Mouse (Mus musculus): ENCODE measurements around the gene Nr2c2. TPM values are rescaled to one million over a fixed set of nuclear protein-coding genes. Genes with fewer than 3 reads are reported as not detected.

Gene Nr2c2
- total and polyA plus RNA-seq, 3 experiments = 12.2 to 14.3 (median 12.4) TPM

DNA sequence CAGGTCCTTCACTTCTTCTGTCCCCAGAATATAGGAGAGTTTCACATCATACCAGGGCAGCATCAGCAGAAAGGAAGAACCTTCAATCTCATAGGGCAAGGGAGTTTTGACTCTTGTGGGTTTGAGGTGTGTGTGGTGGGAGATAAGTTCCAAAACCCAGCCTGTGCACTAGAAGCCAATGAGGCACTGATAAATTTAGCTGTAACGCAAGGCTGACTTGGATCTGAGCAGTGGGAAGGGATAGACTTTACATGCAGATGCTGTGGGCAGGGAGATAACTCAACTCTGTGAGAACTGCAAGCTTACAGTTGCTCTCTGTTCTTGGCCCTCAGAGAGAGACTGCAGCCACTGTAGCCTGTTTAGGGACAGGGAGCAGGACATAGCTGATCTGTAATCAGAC is 48.3 kb upstream of the Nr2c2 start:
- no peak for DNase-seq (ENCODE audit: extremely low read depth)
- Histone ChIP-seq H3K4me3 (replicated peaks in 1 of 3; ENCODE audit: low read depth in 2 of 3, low read length in 2 of 3, poor library complexity in 1 of 3) (no peak overlapping the region), H3K27ac (ENCODE audit: insufficient read depth, low read depth) (no peak overlapping the region), H3K79me2 (replicated peaks; ENCODE audit: control insufficient read depth, extremely low read depth, insufficient read depth, poor library complexity, severe bottlenecking) (no peaks in the 10 kb centered on the region), H3K4me1 (ENCODE audit: control insufficient read depth in 1 of 2, insufficient read depth in 2 of 2) (no peaks in the 10 kb centered on the region), H3K27me3 (replicated peaks) (peaks cover 67% of the 10 kb centered on the region), H3K4me2 (ENCODE audit: insufficient read depth, low read depth, poor library complexity, severe bottlenecking) (no peak overlapping the region), H3K36me3 (replicated peaks in 1 of 2; ENCODE audit: control insufficient read depth in 1 of 2, insufficient read depth in 1 of 2, low read length in 1 of 2) (no peaks in the 10 kb centered on the region), H3K9ac (ENCODE audit: insufficient read depth, low read depth) (no peak overlapping the region), H3K9me3 (replicated peaks; ENCODE audit: low read length) (no peaks in the 10 kb centered on the region)
- TF ChIP-seq ELF1 (IDR thresholded peaks at IDR 0.05; ENCODE audit: low read depth, low read length) (no peak), MEF2A (IDR thresholded peaks at IDR 0.05; ENCODE audit: borderline replicate concordance, low read depth, low read length) (no peak), NRF1 (IDR thresholded peaks at IDR 0.05; ENCODE audit: low read depth, low read length) (no peak), PAX5 (IDR thresholded peaks at IDR 0.05; ENCODE audit: low read length) (no peak), KAT2A (IDR thresholded peaks at IDR 0.05; ENCODE audit: insufficient replicate concordance, low read length) (no peak), CHD2 (IDR thresholded peaks at IDR 0.05; ENCODE audit: low read length) (no peak), MAFK (IDR thresholded peaks at IDR 0.05; ENCODE audit: insufficient replicate concordance, low read length) (no peak), ZC3H11A (IDR thresholded peaks at IDR 0.05; ENCODE audit: low read depth, low read length) (no peak), ZKSCAN1 (IDR thresholded peaks at IDR 0.05; ENCODE audit: borderline replicate concordance, low read depth, low read length) (no peak), CTCF (conservative IDR thresholded peaks at IDR 0.05 in 1 of 2, IDR thresholded peaks at IDR 0.05 in 1 of 2; ENCODE audit: low read depth in 2 of 2, low read length in 2 of 2) (no peak), ZNF384 (IDR thresholded peaks at IDR 0.05; ENCODE audit: low read depth, low read length) (no peak), HCFC1 (IDR thresholded peaks at IDR 0.05; ENCODE audit: low read depth, low read length) (no peak), MAZ (IDR thresholded peaks at IDR 0.05; ENCODE audit: low read depth, low read length) (no peak), USF1 (IDR thresholded peaks at IDR 0.05; ENCODE audit: low read depth, low read length) (no peak), NELFE (IDR thresholded peaks at IDR 0.05; ENCODE audit: low read depth, low read length) (no peak), ZMIZ1 (IDR thresholded peaks at IDR 0.05; ENCODE audit: low read depth, low read length) (no peak)
- in situ Hi-C loops (cut with MboI; ENCODE audit: low pct_ligation_motif_present, low pct_unique_long_range_greater_than_20kb, low sequenced_read_pairs) (no loop called here), dilution Hi-C loops (cut with MboI; ENCODE audit: extremely low pct_ligation_motif_present, extremely low pct_unique_long_range_greater_than_20kb, low sequenced_read_pairs) (no loop called here)

DNA sequence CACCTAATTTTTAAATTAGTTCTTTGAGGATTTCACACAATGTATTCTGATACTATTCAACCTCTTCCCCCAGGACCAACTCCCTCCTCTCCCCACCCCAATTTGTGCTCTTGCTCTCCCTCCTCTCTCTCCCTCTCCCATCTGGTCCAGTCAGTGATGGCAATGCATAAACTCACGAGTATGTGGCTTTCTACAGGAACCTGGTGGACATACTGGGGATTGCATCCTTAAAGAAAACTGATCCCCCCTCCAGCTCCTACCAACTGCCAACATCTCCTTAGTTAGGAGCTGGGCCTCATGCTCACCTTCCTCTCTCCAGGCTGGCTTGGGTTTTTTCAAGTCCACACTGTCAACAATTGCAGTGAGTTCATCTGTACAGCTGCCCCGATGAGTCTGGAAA is 33.4 kb upstream of the Nr2c2 start:
- Histone ChIP-seq H3K36me3 (replicated peaks in 1 of 2; ENCODE audit: control insufficient read depth in 1 of 2, insufficient read depth in 1 of 2, low read length in 1 of 2) (no peaks in the 10 kb centered on the region), H3K4me1 (ENCODE audit: control insufficient read depth in 1 of 2, insufficient read depth in 2 of 2) (no peaks in the 10 kb centered on the region), H3K4me3 (replicated peaks in 1 of 3; ENCODE audit: low read depth in 2 of 3, low read length in 2 of 3, poor library complexity in 1 of 3) (no peak overlapping the region), H3K9ac (ENCODE audit: insufficient read depth, low read depth) (no peak overlapping the region), H3K9me3 (replicated peaks; ENCODE audit: low read length) (no peaks in the 10 kb centered on the region), H3K79me2 (replicated peaks; ENCODE audit: control insufficient read depth, extremely low read depth, insufficient read depth, poor library complexity, severe bottlenecking) (no peaks in the 10 kb centered on the region), H3K27me3 (replicated peaks) (peaks cover 16% of the 10 kb centered on the region), H3K27ac (ENCODE audit: insufficient read depth, low read depth) (no peak overlapping the region), H3K4me2 (ENCODE audit: insufficient read depth, low read depth, poor library complexity, severe bottlenecking) (no peak overlapping the region)
- in situ Hi-C loops (cut with MboI; ENCODE audit: low pct_ligation_motif_present, low pct_unique_long_range_greater_than_20kb, low sequenced_read_pairs) = loop anchor here (25.0 kb wide), 1 partner anchor 520 kb away; no protein-coding TSS in a partner anchor
- peak; percentile 40 to 43; a peak in 3 of 4 replicates for TF ChIP-seq CTCF (conservative IDR thresholded peaks at IDR 0.05 in 1 of 2, IDR thresholded peaks at IDR 0.05 in 1 of 2; ENCODE audit: low read depth in 2 of 2, low read length in 2 of 2)
- no peak for TF ChIP-seq TBP (conservative IDR thresholded peaks at IDR 0.05; ENCODE audit: low read depth, low read length)
- no peak for TF ChIP-seq JUN (IDR thresholded peaks at IDR 0.05; ENCODE audit: insufficient read depth, low read depth, low read length)
- TF ChIP-seq NRF1 (IDR thresholded peaks at IDR 0.05; ENCODE audit: low read depth, low read length) = no peak
- TF ChIP-seq ZC3H11A (IDR thresholded peaks at IDR 0.05; ENCODE audit: low read depth, low read length) = no peak
- peak; percentile 30 for DNase-seq (ENCODE audit: extremely low read depth)
- dilution Hi-C loops (cut with MboI; ENCODE audit: extremely low pct_ligation_motif_present, extremely low pct_unique_long_range_greater_than_20kb, low sequenced_read_pairs) = no loop called here
